Mouse (Mus musculus) ES-Bruce4 (cell line): ENCODE data around the gene A730015C16Rik. TPM values are rescaled to one million over a fixed set of nuclear protein-coding genes. Genes with fewer than 3 reads are reported as not detected.
A peak's percentile ranks its signal among the peaks of the same experiment; 100 is the strongest.

Experiments used
- H3K27ac ChIP-seq: 2 replicates; pipeline ENCODE4 v1.5.1; 2012; ENCODE audit warnings: low read length, inconsistent platforms; ENCODE audit not compliant: insufficient read depth
- H3K27me3 ChIP-seq: 2 replicates; pipeline ENCODE4 v1.6.1; 2012; ENCODE audit warnings: mild to moderate bottlenecking, low read length, inconsistent platforms; ENCODE audit not compliant: control insufficient read depth, poor library complexity, insufficient read depth, severe bottlenecking
- H3K36me3 ChIP-seq: 2 replicates; pipeline ENCODE4 v1.6.1; 2012; ENCODE audit warnings: inconsistent platforms, mild to moderate bottlenecking, low read length, moderate library complexity; ENCODE audit not compliant: control insufficient read depth, poor library complexity, insufficient read depth, severe bottlenecking
- H3K4me1 ChIP-seq: one replicate; pipeline ENCODE4 v1.8.1; 2011; ENCODE audit warnings: low read length; ENCODE audit not compliant: control insufficient read depth, insufficient read depth
- H3K4me3 ChIP-seq: 2 replicates; pipeline ENCODE4 v1.5.1; 2011; ENCODE audit warnings: low read depth, mild to moderate bottlenecking, low read length
- H3K9ac ChIP-seq: 2 replicates; pipeline ENCODE4 v1.6.1; 2012; ENCODE audit warnings: low read depth, mild to moderate bottlenecking, inconsistent platforms; ENCODE audit not compliant: poor library complexity, severe bottlenecking
- H3K9me3 ChIP-seq: replicated peaks from 2 replicates; pipeline ENCODE4 v1.6.1; 2012; ENCODE audit warnings: mild to moderate bottlenecking, low read length, inconsistent platforms; ENCODE audit not compliant: control insufficient read depth, poor library complexity, insufficient read depth, severe bottlenecking
- CTCF ChIP-seq: IDR thresholded peaks from one replicate; pipeline ENCODE4 v1.8.1; 2011; ENCODE audit warnings: low read depth, low read length
- EP300 ChIP-seq: IDR thresholded peaks from 2 replicates; pipeline ENCODE4 v1.6.1; 2011; ENCODE audit warnings: low read depth, low read length; ENCODE audit not compliant: insufficient read depth
- POLR2A ChIP-seq: IDR thresholded peaks from one replicate; pipeline ENCODE4 v1.8.1; 2011; ENCODE audit warnings: low read length; ENCODE audit not compliant: insufficient read depth
- polyA plus RNA-seq: library from polyadenylated mRNA; stranded (reverse); fragments of >200 nt; gene quantifications from 2 replicates; pipeline ENCODE4 v1.2.4, GENCODE M21; 2011; ENCODE audit warnings: low read depth; ENCODE audit not compliant: missing spikeins, insufficient read depth, insufficient read length

The A730015C16Rik gene
- polyA plus RNA-seq, 1 experiment, result not detected

GRCm38 (mm10) chr4:108833828-108834114, 14.6 kb downstream of the A730015C16Rik start:
- H3K27me3 ChIP-seq, result no peaks in the 10 kb centered on the region
- peak overlapping the region; percentile 97 for H3K4me3 ChIP-seq
- H3K4me1 ChIP-seq, result no peaks in the 10 kb centered on the region
- H3K9ac ChIP-seq, result peak overlapping the region; percentile 95
- H3K27ac ChIP-seq, result peak overlapping the region; percentile 97
- TF ChIP-seq EP300 (no peak), POLR2A (peak; percentile 40)
- peaks cover 10% of the 10 kb centered on the region for H3K36me3 ChIP-seq
- no peaks in the 10 kb centered on the region for H3K9me3 ChIP-seq

- Histone ChIP-seq H3K27ac (peak within 1 kb of the TSS; percentile 97), H3K9me3 (no peaks in the 10 kb centered on the region), H3K9ac (peak within 1 kb of the TSS; percentile 95), H3K36me3 (peaks cover 10% of the 10 kb centered on the region), H3K4me1 (no peaks in the 10 kb centered on the region), H3K27me3 (no peaks in the 10 kb centered on the region), H3K4me3 (peak within 1 kb of the TSS; percentile 97)
- TF ChIP-seq POLR2A (no peak), CTCF (no peak), EP300 (no peak)
Observed at GRCm38 (mm10) chr4:108832916-108833827, 15.2 kb downstream of the A730015C16Rik start, which contains the start of gene Btf3l4. Gene Btf3l4 (minus strand): TSS chr4:108833614.

GRCm38 (mm10) chr4:108830698-108831097, 17.7 kb downstream of the A730015C16Rik start:
- no peak for TF ChIP-seq POLR2A
- TF ChIP-seq CTCF, result no peak
- TF ChIP-seq EP300, result no peak
- H3K9ac ChIP-seq, result no peak overlapping the region
- H3K9me3 ChIP-seq, result no peaks in the 10 kb centered on the region
- H3K4me3 ChIP-seq, result no peak overlapping the region
- H3K36me3 ChIP-seq, result peaks cover 25% of the 10 kb centered on the region
- no peaks in the 10 kb centered on the region for H3K4me1 ChIP-seq
- H3K27ac ChIP-seq, result no peak overlapping the region
- no peaks in the 10 kb centered on the region for H3K27me3 ChIP-seq

GRCm38 (mm10) chr4:108826643-108827042, 21.8 kb downstream of the A730015C16Rik start:
- TF ChIP-seq CTCF (no peak), EP300 (no peak), POLR2A (no peak)
- Histone ChIP-seq H3K27ac (no peak overlapping the region), H3K9ac (no peak overlapping the region), H3K27me3 (no peaks in the 10 kb centered on the region), H3K4me1 (no peaks in the 10 kb centered on the region), H3K4me3 (no peak overlapping the region), H3K9me3 (no peaks in the 10 kb centered on the region), H3K36me3 (peaks cover 49% of the 10 kb centered on the region)

- H3K9ac ChIP-seq, result no peak overlapping the region
- no peaks in the 10 kb centered on the region for H3K9me3 ChIP-seq
- H3K4me1 ChIP-seq, result no peaks in the 10 kb centered on the region
- no peak for TF ChIP-seq POLR2A
- no peak for TF ChIP-seq EP300
- no peak for TF ChIP-seq CTCF
- no peak overlapping the region for H3K27ac ChIP-seq
- H3K27me3 ChIP-seq, result no peaks in the 10 kb centered on the region
- H3K4me3 ChIP-seq, result no peak overlapping the region
- peaks cover 50% of the 10 kb centered on the region for H3K36me3 ChIP-seq
Observed at GRCm38 (mm10) chr4:108826096-108826495, 22.3 kb downstream of the A730015C16Rik start.

GRCm38 (mm10) chr4:108825677-108826076, 22.7 kb downstream of the A730015C16Rik start:
- Histone ChIP-seq H3K4me3 (no peak overlapping the region), H3K9ac (no peak overlapping the region), H3K9me3 (no peaks in the 10 kb centered on the region), H3K4me1 (no peaks in the 10 kb centered on the region), H3K27ac (no peak overlapping the region), H3K36me3 (peaks cover 53% of the 10 kb centered on the region), H3K27me3 (no peaks in the 10 kb centered on the region)
- TF ChIP-seq EP300 (no peak), POLR2A (no peak), CTCF (no peak)
